Mouse (Mus musculus) right cerebral cortex, postnatal 4 days (tissue): ENCODE measurements around the gene Rrp9.

ENCODE experiments used
- DNase-seq: peaks from one replicate; pipeline ENCODE4 v3.0.0-alpha.2; 2022

Rrp9 gene

GRCm38 (mm10) chr9:106534975-106535374 lies 59.2 kb downstream of the Rrp9 start:
- DNase-seq = no peak
